Mouse (Mus musculus): ENCODE measurements around the gene Mmaa.
A peak's percentile ranks its signal among the peaks of the same experiment; 100 is the strongest.

The Mmaa gene

DNA sequence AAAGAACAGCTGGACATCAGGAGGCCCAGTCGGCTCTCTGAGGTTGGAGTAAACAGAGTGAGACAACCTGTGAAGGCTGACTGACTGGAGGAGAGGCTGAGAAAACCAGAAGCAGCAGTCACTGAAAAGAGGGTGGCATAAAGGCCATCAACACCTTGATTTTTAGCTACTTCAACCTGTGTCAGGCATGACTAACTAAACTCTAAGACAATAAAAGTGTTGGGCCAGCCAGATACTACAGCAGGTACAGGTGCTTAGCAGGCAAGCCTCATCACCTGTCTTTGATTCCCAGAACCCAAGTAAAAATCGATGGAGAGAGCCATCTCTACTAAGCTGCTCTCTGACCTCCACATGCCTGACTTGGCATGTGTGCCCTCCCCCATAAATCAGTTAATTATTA lies 6.1 kb downstream of the Mmaa start:
- no peak for DNase-seq (ENCODE audit: low read depth, low spot score)

DNA sequence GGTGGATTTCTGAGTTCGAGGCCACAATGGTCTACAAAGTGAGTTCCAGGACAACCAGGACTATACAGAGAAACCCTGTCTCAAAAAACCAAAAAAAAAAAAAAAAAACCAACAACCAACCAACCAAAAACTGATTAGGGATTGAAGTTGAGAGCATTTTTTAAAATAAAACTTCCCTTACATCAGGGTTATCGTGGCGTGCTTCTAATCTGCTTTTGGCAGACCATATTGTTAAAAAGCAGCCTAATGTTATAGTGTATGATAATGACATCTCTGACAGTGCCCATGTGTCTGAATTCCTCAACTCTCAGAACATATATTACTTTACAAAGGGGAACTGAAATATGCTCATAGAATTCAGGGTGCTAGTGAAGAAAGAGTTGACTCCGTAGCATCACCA lies 6.5 kb downstream of the Mmaa start:
- no peak for DNase-seq (ENCODE audit: low read depth, low spot score)

DNA sequence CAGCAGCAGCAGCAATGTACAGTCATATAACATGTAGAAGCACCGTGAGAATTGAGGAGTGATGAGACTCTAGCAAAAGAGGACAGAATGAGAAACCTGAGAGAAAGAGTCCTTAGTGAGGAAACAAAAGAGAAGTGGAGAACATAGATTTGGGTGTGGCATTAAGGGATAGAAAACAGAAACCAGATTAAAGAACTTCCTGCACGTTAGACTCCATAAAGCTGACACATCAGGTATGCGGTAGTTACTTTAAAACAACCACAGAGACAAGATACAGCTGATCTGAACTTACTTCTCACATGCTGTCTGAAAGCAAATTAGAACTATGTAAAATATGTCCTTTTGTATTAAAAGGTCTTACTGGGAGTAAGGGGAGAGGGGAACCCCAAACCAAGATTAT lies 8.3 kb downstream of the Mmaa start:
- no peak for DNase-seq (ENCODE audit: low read depth, low spot score)

DNA sequence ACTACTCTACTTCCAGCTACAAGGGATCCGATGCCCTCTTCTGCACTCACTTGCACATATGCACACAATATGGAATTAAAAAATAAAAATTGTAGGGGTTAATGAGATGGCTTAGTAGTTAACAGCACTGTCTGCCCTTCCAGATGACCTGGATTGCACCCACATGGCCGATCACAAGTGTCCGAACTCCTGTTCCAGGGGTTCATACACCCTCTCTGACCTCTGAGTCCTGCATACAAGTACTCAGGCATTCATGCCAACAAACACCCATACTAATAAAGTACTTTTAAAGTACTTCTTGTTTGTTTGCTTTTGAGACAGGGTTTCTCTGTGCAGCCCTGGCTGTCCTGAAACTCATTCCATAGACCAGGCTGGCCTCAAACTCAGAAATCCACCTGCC lies 10.1 kb downstream of the Mmaa start:
- no peak for DNase-seq (ENCODE audit: low read depth, low spot score)

DNA sequence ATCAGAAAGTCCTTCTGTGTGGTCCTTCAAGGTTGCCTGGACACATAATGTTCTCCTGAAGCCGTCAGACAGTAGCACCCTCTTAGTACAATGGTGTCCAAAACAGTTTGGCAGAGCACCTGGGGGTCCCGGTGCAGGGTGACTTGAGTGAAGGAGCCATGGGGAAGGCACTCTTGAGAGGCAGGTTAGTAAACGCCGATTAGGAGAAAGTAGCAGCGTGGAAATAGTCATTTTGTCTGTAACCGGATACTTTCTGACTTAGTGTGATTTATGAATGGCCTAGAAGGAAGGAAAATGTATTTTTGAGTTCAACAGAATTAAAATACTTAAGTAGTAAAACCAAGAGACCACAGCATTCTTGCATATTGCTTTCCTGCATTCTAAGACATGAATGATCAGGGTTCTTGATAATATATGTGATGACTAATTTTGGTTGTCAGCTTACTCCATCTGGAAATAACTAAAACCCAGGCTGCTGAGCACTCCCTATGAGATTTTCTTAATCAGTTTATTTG lies 13.3 kb downstream of the Mmaa start:
- no peak for DNase-seq (ENCODE audit: low read depth, low spot score)

DNA sequence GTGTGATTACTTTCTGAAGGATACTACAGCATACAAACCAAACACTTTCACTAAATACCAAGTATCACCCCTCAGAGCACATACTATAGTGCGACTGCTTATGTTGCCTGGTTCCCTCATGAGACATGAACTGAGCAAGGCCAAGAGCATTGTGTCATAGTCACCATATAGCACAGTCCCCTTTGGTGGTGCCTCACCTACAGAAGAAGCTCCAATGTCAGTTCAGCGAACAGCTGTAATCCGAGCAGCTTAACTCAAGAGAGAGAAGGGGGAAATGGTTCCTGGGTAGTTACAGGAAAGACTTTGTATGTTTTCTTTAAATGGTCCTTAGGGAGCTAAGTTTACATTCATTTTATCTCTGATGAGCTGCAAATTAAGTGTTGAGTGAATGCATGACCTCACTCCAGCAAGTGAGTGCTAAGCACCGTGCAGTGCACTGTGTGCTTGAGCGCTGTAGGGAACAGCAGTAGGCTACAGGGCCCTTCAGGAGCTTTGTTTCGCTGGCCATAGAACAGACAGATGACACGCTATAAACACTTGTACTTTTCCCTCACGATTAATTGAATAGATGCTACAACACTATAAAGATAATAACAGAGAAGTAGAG lies 17.4 kb downstream of the Mmaa start:
- DNase-seq (ENCODE audit: low read depth, low spot score), result no peak

DNA sequence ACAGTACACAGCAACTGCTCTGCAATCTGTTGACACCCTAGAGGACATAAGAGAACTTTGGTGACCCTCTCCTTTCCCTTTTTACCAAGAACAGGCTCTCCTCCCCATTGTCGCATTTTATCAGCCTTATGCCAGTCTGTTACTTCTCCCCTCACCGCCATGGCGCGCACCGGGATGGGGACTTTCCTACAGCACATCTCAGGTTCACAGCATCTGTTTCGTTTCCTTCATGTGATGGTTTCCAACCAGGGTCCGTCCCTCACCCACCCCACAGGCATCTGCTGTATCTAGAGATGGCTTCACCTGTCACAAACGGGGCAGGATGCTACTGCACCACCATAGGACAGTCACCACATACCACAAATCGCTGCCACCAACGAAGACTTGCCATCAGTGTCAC lies 19.8 kb downstream of the Mmaa start:
- no peak for DNase-seq (ENCODE audit: low read depth, low spot score)

DNA sequence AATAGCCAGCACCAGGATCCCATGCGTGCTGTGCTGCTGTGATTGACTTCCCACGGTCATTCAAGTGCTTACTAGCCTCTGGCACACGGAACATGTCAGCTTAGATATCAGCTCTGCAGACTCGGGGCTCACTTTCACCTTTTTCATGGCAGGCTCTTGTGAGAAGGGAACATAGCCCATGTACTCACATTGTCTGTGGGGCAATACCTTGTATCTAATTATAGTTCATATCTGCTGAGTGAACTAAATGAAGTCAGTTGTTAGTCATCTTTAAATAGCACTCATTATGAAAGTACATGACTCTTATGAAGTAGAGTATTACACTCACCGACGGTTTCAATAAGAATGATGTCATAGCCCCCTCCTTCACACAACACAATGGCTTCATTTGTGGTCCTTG lies 21.0 kb downstream of the Mmaa start:
- no peak for DNase-seq (ENCODE audit: low read depth, low spot score)

DNA sequence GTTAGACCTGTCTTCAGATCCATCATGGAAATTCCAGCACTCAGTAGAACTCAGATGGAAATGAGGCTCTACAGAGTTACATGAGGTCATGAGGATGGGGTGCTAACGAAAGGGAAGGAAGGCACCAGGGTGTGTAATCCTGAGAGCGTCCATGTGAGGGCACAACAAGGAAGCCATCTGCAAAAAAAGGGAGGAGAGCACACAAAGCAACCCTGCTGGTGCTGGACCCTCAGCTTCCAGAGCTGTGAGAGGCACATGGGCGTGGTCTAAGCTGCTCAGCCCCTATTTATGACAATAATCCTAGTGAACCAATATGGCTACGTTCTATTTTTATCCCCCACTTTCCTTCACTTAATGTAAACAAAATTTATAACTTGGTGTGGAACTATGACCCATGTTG lies 22.1 kb downstream of the Mmaa start:
- DNase-seq (ENCODE audit: low read depth, low spot score), result no peak

DNA sequence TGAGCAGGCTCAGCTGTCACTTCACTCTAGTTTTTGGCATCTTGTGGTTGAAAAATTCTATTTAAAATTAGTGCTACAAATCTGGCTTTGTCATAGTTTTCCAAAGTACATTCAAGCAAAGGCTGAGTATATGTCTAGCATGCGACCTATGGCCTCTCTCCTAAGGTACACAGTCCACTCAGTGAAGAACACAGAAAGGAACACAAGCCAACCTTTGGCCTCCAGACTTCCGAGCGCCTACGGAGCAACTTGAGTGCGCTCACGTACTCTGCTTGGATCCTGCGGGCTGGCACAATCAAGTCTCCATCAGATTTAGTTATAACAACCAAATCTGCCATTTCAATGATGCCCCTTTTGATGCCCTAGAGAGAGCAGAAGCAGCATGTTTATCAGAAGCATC lies 25.8 kb downstream of the Mmaa start:
- DNase-seq (ENCODE audit: low read depth, low spot score), result no peak

DNA sequence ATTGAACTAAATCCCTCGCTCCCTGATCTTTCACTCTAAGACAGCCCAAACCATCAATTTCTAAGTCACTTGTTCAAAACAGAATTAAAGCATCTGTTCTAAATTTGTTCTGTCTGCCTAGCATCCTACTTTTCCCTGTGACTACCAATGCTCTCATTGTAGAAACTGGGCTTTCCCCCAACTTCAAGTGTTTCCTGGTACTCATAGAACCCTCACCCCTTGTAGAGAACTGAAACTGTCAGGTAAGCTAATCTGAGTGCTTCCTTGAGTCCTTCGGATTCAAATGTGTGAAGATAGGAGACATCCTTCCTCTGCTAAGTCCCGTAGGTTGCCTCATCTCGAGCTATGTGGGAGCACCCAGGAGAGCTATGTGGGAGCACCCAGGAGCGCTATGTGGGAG lies 32.8 kb downstream of the Mmaa start:
- no peak for DNase-seq (ENCODE audit: low read depth, low spot score)

DNA sequence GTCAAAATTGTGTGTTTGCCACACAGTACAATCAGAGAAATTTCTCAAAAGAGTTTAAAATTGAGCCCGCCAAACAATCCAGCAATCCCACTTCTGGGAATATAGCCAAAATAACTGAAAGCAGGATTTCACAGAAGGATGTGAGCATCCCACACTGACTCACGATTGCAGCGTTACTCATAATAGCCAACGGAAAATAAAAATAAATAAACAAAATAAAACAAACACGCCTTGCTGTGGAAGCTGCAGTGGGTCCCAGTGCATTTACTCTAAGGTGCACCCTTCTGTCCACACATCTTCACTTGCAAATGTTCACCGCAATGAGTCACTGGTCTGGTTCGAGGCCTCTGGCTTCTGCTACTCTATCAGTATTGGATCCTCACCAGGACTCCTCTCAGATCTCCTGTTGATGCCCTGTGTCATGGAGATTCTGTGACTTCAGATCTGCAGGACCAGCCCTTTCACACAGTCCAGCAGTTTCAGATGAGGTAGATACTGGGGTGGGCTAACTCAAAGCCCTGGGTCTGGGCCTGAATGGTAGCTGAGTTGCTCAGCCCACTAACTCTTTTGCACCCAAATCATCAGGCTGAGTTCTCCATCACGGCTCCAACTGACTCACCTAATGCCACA lies 38.5 kb downstream of the Mmaa start:
- no peak for DNase-seq (ENCODE audit: low read depth, low spot score)

DNA sequence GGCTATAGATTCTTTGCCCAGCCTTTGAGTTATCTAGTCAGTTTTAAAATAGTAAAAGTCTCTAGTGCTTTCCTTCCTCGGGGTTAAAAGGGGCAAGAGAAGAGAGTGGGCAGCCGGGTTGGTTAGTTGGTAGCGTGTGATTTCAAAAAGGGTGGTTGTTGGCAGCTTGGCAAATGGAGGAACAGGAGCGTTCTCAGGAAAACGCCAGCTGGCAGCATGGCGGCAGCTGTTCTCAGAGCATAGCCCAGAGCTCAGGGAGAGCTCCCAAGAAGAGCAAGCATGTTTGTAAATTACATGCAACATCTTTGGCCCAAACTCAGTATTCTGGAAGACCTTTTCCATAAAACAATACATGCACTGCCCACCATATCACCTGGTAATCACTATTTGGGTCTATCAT lies 41.0 kb downstream of the Mmaa start:
- peak; percentile 7 for DNase-seq (ENCODE audit: low read depth, low spot score)

DNA sequence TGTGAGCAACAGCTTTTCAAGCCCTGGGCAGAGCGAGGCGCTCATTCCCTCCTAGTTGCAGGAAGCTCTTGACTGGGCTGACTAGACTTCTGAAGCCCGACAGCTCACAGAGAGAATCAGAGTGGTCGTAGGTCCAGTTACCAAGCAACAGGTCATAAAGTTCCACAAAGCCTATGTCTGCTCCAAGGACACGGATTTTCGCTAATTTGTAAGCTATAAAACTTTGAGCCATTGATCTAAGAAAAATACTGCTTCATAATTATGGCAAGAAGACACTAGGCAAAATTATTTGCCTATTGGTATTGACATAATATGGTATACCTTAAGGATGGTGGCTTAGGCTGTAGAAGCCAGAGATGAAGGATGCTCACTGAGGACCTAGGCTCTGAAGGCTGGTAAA lies 46.3 kb downstream of the Mmaa start, which contains the start of gene 1700011L22Rik:
Gene 1700011L22Rik, minus strand, starts transcription at position 101 of the 400 bp plus-strand sequence.
- DNase-seq (ENCODE audit: low read depth, low spot score), result no peak

DNA sequence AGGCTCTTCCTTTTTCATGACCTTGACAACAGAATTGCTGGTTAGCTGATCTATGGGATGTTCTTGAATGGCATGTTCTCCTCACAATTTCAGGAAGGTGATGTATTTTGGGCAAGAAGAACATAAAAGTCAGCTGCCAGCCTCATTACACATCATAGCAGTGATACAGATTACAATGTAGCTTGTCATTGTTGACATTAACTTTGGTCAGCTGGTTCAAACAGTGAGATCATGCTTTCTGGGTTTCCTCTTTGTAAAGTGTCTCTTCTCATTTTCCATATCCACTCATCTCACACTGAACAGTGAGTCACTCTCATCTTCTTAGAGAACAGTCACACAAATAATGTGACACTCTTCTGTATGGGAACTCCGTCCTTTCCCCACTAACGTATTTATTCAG lies 51.3 kb downstream of the Mmaa start:
- no peak for DNase-seq (ENCODE audit: low read depth, low spot score)

DNA sequence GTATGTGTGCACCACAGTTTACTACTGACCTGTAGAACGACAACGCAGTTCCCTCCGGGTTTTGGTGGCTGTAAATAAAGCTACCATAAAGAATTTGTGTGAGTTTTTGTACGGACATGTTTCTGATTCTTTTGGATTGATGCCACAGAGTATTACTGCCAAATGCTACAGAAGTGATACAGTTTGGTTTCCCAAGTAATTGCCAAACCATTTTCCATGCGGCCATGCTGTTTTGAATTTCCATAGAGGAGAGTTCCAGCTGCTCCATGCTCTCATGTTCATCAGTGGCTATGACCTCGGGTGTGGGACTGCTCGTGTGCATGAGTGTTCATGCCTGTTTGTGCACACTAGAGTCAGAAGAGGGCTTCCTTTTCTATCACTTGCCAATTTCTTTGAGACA lies 54.7 kb downstream of the Mmaa start:
- DNase-seq (ENCODE audit: low read depth, low spot score), result no peak

DNA sequence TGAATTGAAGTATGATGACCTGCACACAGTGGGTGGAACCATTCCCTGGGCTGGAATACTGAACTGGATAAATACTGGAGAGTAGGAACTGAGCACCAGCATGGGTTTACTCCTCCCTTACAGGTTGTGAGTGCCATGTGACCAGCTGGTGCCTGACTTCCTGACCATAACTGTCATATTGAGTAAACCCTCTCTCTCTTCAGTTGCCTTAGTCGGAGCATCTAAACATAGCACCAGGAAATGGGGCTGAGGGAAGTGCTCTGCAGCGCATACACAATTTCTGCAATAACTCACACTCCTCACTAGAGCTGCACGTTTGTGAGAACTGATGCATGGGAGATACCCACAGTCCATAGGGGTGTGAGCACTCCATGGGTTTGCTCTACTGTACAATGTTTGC lies 55.4 kb downstream of the Mmaa start:
- DNase-seq (ENCODE audit: low read depth, low spot score), result no peak

DNA sequence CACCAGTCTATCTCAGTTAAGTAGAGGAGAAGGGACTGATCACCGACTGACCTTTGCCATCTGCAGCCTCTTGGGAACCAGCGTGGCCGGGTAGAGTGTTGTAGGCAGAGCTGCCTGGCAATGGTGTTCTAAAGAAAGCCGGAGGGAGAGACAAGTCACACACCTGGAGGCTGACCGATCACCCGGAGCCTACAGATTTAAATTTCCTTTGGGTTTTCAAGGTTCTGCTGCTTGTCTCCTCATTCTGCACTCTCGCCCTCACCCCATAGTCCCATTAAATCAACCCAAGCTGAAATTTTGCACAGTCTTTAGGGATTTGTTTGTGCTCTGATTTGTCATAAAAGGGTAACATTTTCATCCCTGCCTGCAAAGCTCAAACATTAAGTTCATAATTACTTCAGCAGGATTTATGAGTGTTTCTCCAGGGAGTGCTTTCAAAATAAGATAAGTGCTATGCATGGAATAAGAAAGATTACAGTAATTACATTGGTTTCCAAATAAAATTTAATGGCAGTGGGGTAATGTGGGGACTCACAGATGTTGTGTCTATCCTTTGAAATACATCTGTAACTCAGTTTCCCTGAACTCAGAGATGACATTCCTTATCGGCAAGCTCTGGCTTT lies 65.4 kb downstream of the Mmaa start:
- DNase-seq (ENCODE audit: low read depth, low spot score), result no peak

DNA sequence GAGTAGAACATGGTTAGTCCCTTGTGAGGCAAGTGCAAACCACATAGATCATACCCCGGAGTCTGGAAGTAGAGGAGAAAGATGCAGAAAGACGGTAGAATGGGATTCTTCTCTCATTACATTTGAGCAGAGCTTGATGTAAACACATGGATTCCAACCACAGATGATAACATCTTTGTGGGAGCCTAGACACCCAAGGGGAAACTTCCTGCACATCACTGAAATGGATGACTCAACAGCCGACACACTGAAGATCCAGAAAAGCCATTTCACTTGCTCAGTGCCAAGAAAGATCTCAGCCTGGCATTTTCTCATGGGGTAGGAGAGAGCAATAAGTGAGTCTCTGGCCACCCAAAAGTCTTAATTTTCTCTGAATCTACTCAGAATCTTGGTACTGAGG lies 66.8 kb downstream of the Mmaa start:
- no peak for DNase-seq (ENCODE audit: low read depth, low spot score)

DNA sequence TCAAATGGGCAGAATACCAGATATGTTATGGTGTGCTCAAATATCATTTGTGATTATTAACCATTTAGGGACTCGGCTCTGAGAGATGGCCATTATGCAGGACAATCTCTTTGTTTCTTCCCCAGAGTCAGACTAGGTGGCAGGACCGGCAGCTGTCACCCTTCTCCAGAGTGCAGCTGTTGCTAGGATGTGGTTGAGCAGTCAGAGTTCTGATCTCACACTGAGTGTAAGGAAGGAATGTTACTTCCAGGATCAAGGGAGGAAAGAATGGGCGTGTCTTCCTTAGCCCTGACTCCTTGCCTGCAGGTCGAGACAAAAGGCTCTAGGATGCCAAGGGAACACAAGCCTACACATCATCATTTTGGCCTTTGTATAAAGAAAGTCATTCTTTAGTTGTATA lies 67.5 kb downstream of the Mmaa start:
- DNase-seq (ENCODE audit: low read depth, low spot score), result no peak

DNA sequence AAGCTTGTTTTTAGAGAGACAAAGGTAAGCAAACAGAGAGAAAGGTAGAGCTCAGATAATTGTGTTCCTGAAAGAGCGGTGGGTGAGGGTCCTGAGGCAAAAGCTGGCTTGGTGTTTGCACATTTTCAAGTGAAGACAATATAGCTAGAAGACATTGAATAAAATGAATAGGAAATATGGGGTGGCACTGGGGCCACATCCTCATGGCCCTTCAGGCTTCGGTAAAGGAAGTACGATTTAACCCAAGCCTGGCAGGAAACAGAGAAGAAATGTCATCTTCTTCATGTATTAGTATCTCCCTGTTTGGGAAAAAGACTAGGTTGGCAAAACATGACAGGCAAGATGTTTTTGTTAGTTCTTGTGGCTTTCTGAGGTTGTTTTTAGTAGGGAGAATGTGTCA lies 68.7 kb downstream of the Mmaa start:
- DNase-seq (ENCODE audit: low read depth, low spot score), result no peak

DNA sequence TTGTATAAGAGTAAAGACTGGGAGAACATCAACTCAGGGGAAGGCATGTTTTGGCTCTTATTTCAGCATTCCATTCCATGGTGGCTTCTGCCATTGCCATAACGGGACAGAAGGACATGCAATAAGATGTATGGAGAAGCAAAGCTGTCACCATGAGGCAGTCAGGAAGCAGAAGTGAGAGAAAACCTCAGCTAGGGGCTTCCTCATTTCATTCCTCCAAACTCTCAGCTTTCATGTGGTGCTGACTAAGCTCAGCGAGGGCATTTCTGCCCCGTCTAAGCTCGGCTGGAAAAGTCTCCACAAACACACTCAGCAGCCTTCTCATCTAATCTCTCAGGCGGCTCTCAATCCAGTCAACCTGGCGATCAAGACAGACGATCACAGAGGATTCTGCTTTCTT lies 69.2 kb downstream of the Mmaa start:
- no peak for DNase-seq (ENCODE audit: low read depth, low spot score)

DNA sequence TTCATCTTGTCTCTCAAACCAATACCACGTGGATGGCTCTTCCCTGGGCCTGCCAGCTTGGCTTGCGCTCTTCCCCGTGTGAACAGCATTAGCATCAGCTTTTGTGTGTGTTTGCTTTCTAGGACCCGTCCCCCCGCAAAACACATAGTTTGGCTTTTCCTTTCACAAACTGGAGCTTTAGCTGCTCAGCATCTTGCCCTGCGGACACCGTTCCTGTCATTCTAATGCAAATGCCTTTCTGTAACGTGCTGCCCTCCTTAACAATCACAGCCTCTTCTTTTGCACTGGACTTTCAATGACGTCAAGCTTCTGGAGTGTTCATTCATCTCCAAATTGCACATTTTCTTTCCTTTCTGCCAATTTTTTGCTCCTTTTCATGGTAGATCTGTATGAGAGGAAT lies 70.4 kb downstream of the Mmaa start:
- no peak for DNase-seq (ENCODE audit: low read depth, low spot score)
